Mouse (Mus musculus) layer of hippocampus, adult 11-12 months (tissue): Measurements from ENCODE around the gene Alpk1.
"Not testable (repeated sequence)": the region's sequence is repeated elsewhere in the genome, so short reads cannot be mapped to it uniquely, and the experiment has no call there.

Experiments
- DNase-seq: peaks from one replicate; pipeline ENCODE4 v3.0.0; 2022; ENCODE audit warnings: low spot score

The Alpk1 gene

GRCm38 (mm10) chr3:127790234-127791055 is 10.1 kb upstream of the Alpk1 start:
- peak; percentile 36 for DNase-seq

- DNase-seq = peak; percentile 66
These were observed 9.3 kb upstream of the Alpk1 start, which contains the start of gene Tifa for GRCm38 (mm10) chr3:127789500-127790191. Gene Tifa (plus strand): TSS chr3:127789805.

- no peak for DNase-seq
These were observed 8.6 kb upstream of the Alpk1 start for GRCm38 (mm10) chr3:127788919-127789318.

DNA sequence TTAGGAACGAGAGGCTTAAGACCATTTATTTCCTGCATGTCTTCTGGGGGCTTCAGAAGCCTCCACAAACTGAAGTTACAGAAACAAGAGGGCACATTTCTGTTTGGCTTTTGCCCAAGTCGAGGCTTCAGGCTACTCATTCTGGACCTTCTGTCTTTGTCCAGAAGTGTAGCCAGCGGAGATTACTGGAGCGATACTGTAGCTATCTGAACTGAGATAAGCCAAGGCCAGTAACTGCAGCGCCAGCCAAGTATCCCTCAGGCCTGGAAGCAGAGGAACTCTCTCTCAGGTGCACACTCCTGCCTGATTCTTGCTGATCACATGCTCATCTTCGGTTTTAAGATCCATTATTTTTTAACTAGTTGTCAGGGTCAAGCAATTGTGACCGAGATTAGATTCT is 7.7 kb upstream of the Alpk1 start:
- no peak for DNase-seq

DNA sequence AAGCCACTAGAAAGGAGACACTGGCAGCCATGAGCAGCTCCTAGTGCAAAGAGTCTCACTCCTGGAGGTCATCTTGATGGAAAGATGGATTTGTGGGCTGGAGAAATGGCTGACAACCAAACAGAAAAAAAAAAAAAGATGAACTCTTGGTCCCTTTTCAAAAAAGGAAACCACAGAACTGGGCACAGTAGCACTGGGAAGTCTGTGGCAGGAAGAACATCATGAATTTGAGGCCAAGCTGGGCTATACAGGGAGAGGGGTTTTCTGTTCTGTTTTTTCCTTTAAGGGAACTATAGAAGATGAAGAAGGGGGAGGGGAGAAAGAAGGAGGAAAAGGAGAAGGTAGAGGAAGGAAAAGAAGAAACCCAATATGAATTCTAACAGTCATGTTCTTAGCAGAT is 6.7 kb upstream of the Alpk1 start:
- no peak for DNase-seq

DNA sequence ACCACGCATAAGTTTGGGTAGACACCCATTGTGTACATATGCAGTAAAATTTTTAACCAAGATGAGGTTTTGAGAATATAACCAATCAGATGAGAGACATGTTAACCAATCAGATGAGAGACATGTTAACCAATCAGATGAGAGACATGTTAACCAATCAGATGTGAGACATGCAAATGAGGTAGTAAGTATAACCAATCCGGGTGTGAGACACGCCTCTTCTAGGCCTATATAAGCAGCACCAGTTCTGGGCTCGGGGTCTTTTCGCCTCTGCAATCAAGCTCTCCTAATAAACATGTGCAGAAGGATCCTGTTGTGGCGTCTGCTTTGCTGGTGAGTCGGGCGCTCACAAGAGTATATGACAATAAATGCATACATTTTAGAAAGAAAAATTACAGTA is 3.4 kb upstream of the Alpk1 start:
- not testable (repeated sequence) for DNase-seq

DNA sequence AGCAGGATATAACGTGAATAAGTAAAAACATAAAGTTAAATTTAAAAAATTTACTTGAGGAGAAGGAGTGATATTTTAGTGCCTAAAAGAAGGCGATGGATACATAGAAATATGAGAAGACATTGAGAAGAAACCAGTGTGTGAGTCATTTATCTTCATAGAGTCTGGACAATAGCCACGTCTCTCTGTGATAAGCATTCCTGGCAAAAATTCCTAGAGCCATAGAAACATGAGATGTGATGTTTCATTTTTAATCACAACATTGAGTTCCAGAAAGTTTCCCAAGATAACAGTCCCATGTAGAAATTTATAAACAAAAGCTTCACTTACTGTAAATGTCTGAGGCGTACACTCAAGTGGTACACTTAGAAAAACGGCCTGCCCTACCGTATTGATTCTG is 2.6 kb upstream of the Alpk1 start:
- no peak for DNase-seq

DNA sequence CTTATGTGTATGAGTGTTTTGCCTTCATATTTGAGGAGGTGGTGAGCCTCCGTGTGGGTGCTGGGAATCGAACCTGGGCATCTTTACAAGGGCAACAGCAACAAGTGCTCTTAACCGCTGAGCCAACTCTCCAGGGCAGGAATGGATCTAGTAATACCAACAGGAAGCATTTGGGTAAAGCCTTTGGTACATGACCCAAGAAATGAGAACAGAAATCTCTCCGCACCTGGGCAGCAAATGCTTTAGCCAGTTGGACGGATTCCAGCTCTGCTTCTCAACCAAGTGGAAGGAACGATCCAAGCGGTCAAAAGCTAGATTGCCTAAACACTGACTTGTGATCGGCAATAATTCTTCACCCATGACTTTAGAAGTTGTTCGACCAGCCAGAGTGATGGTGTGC is 594 bp upstream of the Alpk1 start:
- DNase-seq = no peak

- no peak for DNase-seq
These were observed 11.2 kb downstream of the Alpk1 start for GRCm38 (mm10) chr3:127769146-127769545.

DNA sequence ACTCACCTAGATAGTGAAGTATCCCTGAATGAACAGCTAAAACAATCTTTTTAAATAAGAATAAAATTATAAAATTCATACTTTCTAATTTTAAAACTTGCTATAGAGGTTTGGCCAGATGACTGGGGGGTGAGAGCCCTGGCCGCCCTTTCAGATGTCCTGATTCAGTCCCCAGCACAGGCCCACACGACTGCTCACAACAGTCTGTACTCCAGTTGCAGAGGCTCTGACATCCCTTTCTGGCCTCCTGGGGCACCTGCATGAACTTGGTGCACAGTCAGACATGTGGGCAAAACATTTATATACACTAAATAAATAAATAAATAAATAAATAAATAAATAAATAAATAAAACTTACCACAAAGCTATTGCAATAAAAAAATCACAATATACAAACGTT is 14.4 kb downstream of the Alpk1 start:
- no peak for DNase-seq

GRCm38 (mm10) chr3:127764541-127764940 is 15.8 kb downstream of the Alpk1 start:
- no peak for DNase-seq

- DNase-seq = peak; percentile 81
These were observed 17.2 kb downstream of the Alpk1 start for GRCm38 (mm10) chr3:127763076-127763612.

GRCm38 (mm10) chr3:127762403-127762802 is 17.9 kb downstream of the Alpk1 start:
- DNase-seq = no peak

DNA sequence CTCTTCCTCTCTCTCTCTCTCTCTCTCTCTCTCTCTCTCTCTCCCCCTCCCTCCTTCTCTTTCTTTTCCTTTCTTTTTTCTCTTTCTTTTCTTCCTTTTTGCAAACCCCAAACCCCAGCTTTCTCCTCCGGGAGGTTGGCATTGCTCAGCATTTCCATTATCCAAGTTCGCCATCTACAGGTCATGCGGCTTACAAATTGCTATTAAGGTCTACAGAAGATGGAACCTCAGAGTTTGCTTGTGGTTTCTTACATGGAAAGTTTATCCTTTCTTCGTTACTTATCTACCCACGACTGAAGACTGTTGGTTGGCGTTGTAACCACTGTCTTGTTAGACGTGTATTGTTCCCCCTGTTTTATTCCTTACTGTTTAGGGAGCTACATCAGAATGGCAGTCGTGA is 21.1 kb downstream of the Alpk1 start:
- DNase-seq = peak; percentile 60

GRCm38 (mm10) chr3:127758806-127759205 is 21.5 kb downstream of the Alpk1 start:
- DNase-seq = no peak

DNA sequence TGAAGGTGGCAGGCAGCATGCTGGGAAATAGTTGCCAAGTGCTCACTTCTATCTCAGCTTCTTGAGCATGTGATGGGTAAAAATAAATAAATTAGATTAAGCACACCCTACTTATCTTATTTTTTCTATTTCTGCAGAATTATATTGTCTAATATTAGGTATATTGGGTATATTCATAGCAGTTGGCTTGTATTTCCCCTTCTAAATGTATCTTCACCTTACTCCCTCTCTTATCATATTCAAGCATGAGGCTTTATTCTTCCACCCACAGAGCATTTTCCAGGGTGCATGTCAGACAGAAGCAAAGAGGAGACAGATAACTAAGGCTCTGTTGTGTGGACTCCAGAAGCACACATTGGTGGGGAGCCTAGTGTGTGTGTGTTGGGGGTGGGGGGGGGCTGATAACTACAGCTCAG is 22.4 kb downstream of the Alpk1 start:
- no peak for DNase-seq

GRCm38 (mm10) chr3:127756458-127756857 is 23.9 kb downstream of the Alpk1 start:
- no peak for DNase-seq

DNA sequence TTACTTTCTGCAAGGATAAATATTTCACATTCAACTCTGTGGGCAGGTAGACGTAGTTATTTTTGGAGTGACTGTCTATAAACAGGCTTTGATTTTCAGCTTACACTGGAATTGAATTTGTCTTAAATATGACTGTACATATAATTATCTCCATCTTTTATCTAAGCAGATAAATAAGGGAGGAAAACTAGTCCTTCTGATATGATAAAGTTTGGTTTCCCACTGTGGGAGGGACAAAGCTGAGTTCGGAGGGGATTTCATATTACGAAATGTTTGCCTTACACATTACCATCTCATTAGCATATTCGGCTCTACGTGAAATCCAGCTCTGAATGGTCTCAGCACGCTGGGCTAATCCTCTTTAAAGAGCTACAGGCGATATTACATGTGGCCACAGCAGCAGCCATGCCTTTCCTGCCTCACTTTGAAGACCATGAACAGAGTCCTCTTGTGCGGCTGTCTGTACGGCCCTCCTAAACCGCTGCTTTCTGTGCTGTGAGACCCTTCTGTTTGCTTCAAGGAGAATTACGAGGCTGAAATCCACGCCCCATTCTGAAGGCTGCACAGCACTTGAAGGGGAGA is 30.3 kb downstream of the Alpk1 start:
- no peak for DNase-seq

DNA sequence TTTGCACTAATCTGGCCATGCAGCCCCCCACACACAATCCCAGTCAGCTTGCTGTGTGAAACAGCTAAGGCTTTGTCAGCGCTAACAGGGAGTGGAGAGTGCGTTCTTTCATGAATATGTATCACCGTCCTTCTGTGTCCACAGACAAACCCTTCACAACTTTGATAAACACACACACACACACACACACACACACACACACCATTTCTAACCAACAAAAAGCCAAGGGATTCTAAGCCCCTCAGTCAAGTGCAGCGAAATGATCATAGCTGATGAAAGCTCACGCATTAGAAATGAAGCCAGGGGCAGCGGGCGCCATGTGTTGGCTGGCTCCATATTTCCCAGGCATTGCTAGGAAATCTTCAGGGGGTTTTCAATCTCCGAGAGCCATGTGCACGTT is 31.1 kb downstream of the Alpk1 start:
- no peak for DNase-seq

DNA sequence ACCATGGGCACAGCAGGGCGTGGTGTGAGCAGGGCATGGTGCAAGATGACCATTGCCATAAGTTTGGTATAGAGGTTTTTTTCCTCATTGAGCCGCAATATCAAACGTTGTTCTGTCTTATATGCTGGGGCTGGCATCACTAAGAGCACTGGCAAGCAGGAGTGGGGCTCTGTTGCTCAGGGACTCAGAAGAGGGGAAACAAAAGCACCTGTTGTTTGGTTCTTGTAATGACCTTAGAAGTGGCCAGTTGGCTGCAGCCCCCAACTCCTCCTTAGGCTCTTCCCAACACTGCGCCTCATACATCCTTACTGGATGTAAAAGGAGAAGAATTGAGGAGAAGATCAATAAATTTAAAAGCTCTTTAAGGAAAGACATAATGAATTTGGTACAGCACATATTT is 31.7 kb downstream of the Alpk1 start:
- no peak for DNase-seq

DNA sequence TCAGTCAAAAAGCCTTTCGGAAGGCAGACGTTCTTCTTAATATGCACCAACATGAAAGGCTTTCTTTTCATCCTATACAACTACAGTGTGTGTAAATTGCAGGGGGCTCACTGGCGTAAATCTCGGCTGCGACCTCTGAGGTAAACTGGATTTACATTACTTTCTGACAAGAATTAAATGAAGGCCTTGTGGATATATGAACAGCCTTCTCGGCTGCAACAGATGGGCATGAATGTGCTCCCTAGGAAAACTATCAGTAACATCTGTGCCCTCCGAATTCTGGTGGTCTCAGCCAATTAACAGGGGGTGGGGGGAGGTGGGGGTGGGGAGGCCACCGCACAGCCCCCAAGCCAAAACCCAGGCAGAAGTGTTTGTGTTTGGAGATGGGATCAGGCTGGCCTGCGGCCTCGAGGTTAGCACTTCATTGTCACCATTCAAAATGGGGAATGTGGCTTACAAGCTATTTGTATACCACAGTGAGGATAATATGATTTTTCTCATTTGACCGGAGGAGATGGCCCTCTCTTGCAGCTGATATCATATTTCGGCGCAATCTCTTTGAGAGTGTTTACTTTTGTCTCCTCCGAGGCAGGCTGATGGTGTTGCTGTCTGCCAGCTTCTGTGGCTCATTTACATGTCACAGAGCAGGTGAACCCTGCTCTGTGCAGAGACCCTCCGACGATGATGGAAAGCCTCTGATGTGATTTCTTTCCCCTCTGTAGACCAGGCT is 34.3 kb downstream of the Alpk1 start:
- DNase-seq = no peak

- DNase-seq = no peak
These were observed 34.8 kb downstream of the Alpk1 start for GRCm38 (mm10) chr3:127745504-127745903.
